Mouse (Mus musculus) right cerebral cortex, postnatal 36 days (tissue): Measurements from ENCODE around the gene Gata3.
A peak's percentile ranks its signal among the peaks of the same experiment; 100 is the strongest.

Source experiments
- DNase-seq, 2 experiments: peaks; one replicate each; pipeline ENCODE4 v3.0.0; 2022; ENCODE audit warnings: low spot score in 2 of 2, mixed read lengths in 1 of 2

The Gata3 gene

GRCm38 (mm10) chr2:9886031-9886430, 3.8 kb downstream of the Gata3 start:
- DNase-seq = no peak

- no peak for DNase-seq
Observed at GRCm38 (mm10) chr2:9885217-9885770, 4.5 kb downstream of the Gata3 start.

- no peak for DNase-seq
Observed at GRCm38 (mm10) chr2:9884533-9885216, 5.2 kb downstream of the Gata3 start.

- no peak for DNase-seq
Observed at GRCm38 (mm10) chr2:9883803-9884532, 5.9 kb downstream of the Gata3 start.

- no peak for DNase-seq
Observed at GRCm38 (mm10) chr2:9882926-9883802, 6.7 kb downstream of the Gata3 start.

GRCm38 (mm10) chr2:9882371-9882925, 7.4 kb downstream of the Gata3 start:
- no peak for DNase-seq

GRCm38 (mm10) chr2:9881611-9882023, 8.2 kb downstream of the Gata3 start:
- no peak for DNase-seq

- no peak for DNase-seq
Observed at GRCm38 (mm10) chr2:9881051-9881591, 8.7 kb downstream of the Gata3 start, which contains the start of gene 4930412O13Rik. TSS of gene 4930412O13Rik (plus strand) at chr2:9881252.

GRCm38 (mm10) chr2:9880271-9880670, 9.6 kb downstream of the Gata3 start:
- DNase-seq = no peak

- peak; percentile 11 to 27 for DNase-seq
Observed at GRCm38 (mm10) chr2:9879493-9879892, 10.3 kb downstream of the Gata3 start.

GRCm38 (mm10) chr2:9879092-9879491, 10.7 kb downstream of the Gata3 start:
- no peak for DNase-seq

GRCm38 (mm10) chr2:9878564-9879081, 11.2 kb downstream of the Gata3 start:
- DNase-seq = no peak

- no peak for DNase-seq
Observed at GRCm38 (mm10) chr2:9877966-9878563, 11.8 kb downstream of the Gata3 start.

GRCm38 (mm10) chr2:9877326-9877690, 12.5 kb downstream of the Gata3 start:
- DNase-seq = no peak

- no peak for DNase-seq
Observed at GRCm38 (mm10) chr2:9876621-9877325, 13.1 kb downstream of the Gata3 start.

- DNase-seq = no peak
Observed at GRCm38 (mm10) chr2:9875676-9876357, 14.0 kb downstream of the Gata3 start.

GRCm38 (mm10) chr2:9875220-9875619, 14.6 kb downstream of the Gata3 start:
- DNase-seq = no peak

- DNase-seq = no peak
Observed at GRCm38 (mm10) chr2:9874467-9875219, 15.2 kb downstream of the Gata3 start.

- DNase-seq = no peak
Observed at GRCm38 (mm10) chr2:9873757-9874156, 16.1 kb downstream of the Gata3 start.
